Mouse (Mus musculus): Measurements from ENCODE around the gene Icam1. TPM values are rescaled to one million over a fixed set of nuclear protein-coding genes. Genes with fewer than 3 reads are reported as not detected.

Gene Icam1
- polyA plus RNA-seq, 1 experiment from 2014 or later, result 9.5 TPM

DNA sequence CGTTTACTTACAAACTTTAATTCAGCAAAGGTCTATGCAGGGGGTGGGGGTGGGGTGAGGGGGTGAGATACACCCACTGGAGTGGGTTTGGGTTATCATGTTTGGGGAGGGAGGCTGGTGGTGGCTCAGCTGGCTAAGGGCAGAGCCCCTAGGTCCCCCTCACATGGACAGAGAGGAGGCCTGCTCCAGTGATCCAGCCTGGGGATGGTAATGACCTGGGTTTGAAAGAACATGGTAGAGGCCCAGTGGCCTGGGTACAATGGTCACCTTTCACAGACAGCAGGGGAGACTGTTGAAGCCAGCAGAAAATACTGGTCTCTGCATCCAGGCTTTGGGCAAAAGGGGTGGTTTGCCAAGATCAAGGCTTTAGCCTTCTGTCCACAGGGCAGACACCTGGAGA, 58.4 kb downstream of the Icam1 start:
- Histone ChIP-seq H3K9ac (ENCODE audit: low read length) (no peak overlapping the region), H3K36me3 (ENCODE audit: control insufficient read depth, insufficient read depth, low read length) (peaks cover 14% of the 10 kb centered on the region), H3K4me1 (replicated peaks; ENCODE audit: control insufficient read depth, insufficient read depth) (no peaks in the 10 kb centered on the region), H3K9me3 (ENCODE audit: control insufficient read depth, low read length) (no peaks in the 10 kb centered on the region), H3K4me3 (ENCODE audit: low read depth, low read length) (no peak overlapping the region), H3K27ac (replicated peaks) (no peak overlapping the region; the same call in 1 of the 2 replicates), H3K27me3 (ENCODE audit: control insufficient read depth, insufficient read depth, low read length) (no peaks in the 10 kb centered on the region), H3K4me2 (replicated peaks; ENCODE audit: low read depth) (no peak overlapping the region)
- DNase-seq (ENCODE audit: low spot score), result no peak
- TF ChIP-seq EP300 (optimal IDR thresholded peaks at IDR 0.05) (no peak), CTCF (IDR thresholded peaks at IDR 0.05; ENCODE audit: low read depth) (no peak)
- no peak for ATAC-seq (ENCODE audit: low FRiP score, low TSS enrichment)
- WGBS, result 67% methylated on average over 1 of the region's 1 CpGs

GRCm38 (mm10) chr9:21075625-21076024, 59.8 kb downstream of the Icam1 start:
- 83% methylated on average over 3 of the region's 3 CpGs for WGBS
- H3K36me3 ChIP-seq (ENCODE audit: control insufficient read depth, insufficient read depth, low read length), result peaks cover 13% of the 10 kb centered on the region
- no peak for ATAC-seq (ENCODE audit: low FRiP score, low TSS enrichment)

More at GRCm38 (mm10) chr9:21075625-21076024, 59.8 kb downstream of the Icam1 start:
- Histone ChIP-seq H3K9ac (ENCODE audit: low read length) (no peak overlapping the region), H3K27ac (replicated peaks) (no peak overlapping the region), H3K4me2 (replicated peaks; ENCODE audit: low read depth) (no peak overlapping the region), H3K9me3 (ENCODE audit: control insufficient read depth, low read length) (no peaks in the 10 kb centered on the region), H3K4me1 (replicated peaks; ENCODE audit: control insufficient read depth, insufficient read depth) (no peaks in the 10 kb centered on the region), H3K4me3 (ENCODE audit: low read depth, low read length) (no peak overlapping the region), H3K27me3 (ENCODE audit: control insufficient read depth, insufficient read depth, low read length) (no peaks in the 10 kb centered on the region)
- no peak for DNase-seq (ENCODE audit: low spot score)
- no peak for TF ChIP-seq CTCF (IDR thresholded peaks at IDR 0.05; ENCODE audit: low read depth)
- TF ChIP-seq EP300 (optimal IDR thresholded peaks at IDR 0.05), result no peak

MicroRNA genes within 50 kb of the gene (microRNA counts, 519-probe panel; counts per million panel counts)
- not detected for microRNA mmu-miR-1900

Small RNA genes within 50 kb of the gene (microRNA-seq; reads per million reads assigned to microRNA genes)
- gene Mir1900, result not detected
- gene Mir7082, result not detected

Other genes with a start within 250 kb of the Icam1 start
- 2.4 and 2.6 TPM in 2 replicates for gene Col5a3, start 200.9 kb upstream of the Icam1 start, polyA plus RNA-seq (2015; fragmentation: Nextera tagmentation; extraction: Ambion mirVana)
- gene Rdh8, start 197.5 kb upstream of the Icam1 start, polyA plus RNA-seq (2015; fragmentation: Nextera tagmentation; extraction: Ambion mirVana), result not detected in 2 replicates
- 6.9 TPM in 2 replicates for gene A230050P20Rik, start 147.3 kb upstream of the Icam1 start, polyA plus RNA-seq (2015; fragmentation: Nextera tagmentation; extraction: Ambion mirVana)
- gene Angptl6, start 136.3 kb upstream of the Icam1 start, polyA plus RNA-seq (2015; fragmentation: Nextera tagmentation; extraction: Ambion mirVana), result 7.7 and 7.9 TPM in 2 replicates
- 32.4 and 37.3 TPM in 2 replicates for gene Ppan, start 127.8 kb upstream of the Icam1 start, polyA plus RNA-seq (2015; fragmentation: Nextera tagmentation; extraction: Ambion mirVana)
- gene Eif3g, start 117.4 kb upstream of the Icam1 start, polyA plus RNA-seq (2015; fragmentation: Nextera tagmentation; extraction: Ambion mirVana), result 215 and 221 TPM in 2 replicates
- 17.9 TPM in 2 replicates for gene Dnmt1, start 56.1 kb upstream of the Icam1 start, polyA plus RNA-seq (2015; fragmentation: Nextera tagmentation; extraction: Ambion mirVana)
- gene S1pr2, start 39.2 kb upstream of the Icam1 start, polyA plus RNA-seq (2015; fragmentation: Nextera tagmentation; extraction: Ambion mirVana), result 16.3 and 19.4 TPM in 2 replicates
- gene Mrpl4, start 13.2 kb upstream of the Icam1 start, polyA plus RNA-seq (2015; fragmentation: Nextera tagmentation; extraction: Ambion mirVana), result 87.3 and 90.2 TPM in 2 replicates
- gene Icam4, start 13.4 kb downstream of the Icam1 start, polyA plus RNA-seq (2015; fragmentation: Nextera tagmentation; extraction: Ambion mirVana), result 0.50 and 0.81 TPM in 2 replicates
- 0.15 and 0.27 TPM in 2 replicates for gene Icam5, start 16.1 kb downstream of the Icam1 start, polyA plus RNA-seq (2015; fragmentation: Nextera tagmentation; extraction: Ambion mirVana)
- not detected in 2 replicates for gene Zglp1, start 51.1 kb downstream of the Icam1 start, polyA plus RNA-seq (2015; fragmentation: Nextera tagmentation; extraction: Ambion mirVana)
- gene Gm49373, start 57.1 kb downstream of the Icam1 start, polyA plus RNA-seq (2015; fragmentation: Nextera tagmentation; extraction: Ambion mirVana), result 0.11 and 0.24 TPM in 2 replicates
- gene Fdx1l, start 57.6 kb downstream of the Icam1 start, polyA plus RNA-seq (2015; fragmentation: Nextera tagmentation; extraction: Ambion mirVana), result 39.4 and 42.3 TPM in 2 replicates
- gene Gm38431, start 76.0 kb downstream of the Icam1 start, polyA plus RNA-seq (2015; fragmentation: Nextera tagmentation; extraction: Ambion mirVana), result 0.28 and 0.86 TPM in 2 replicates
- gene Raver1, start 76.0 kb downstream of the Icam1 start, polyA plus RNA-seq (2015; fragmentation: Nextera tagmentation; extraction: Ambion mirVana), result 15.0 and 18.3 TPM in 2 replicates
- gene Tyk2, start 115.3 kb downstream of the Icam1 start, polyA plus RNA-seq (2015; fragmentation: Nextera tagmentation; extraction: Ambion mirVana), result 6.8 and 7.1 TPM in 2 replicates
- 161 TPM in 2 replicates for gene Cdc37, start 134.0 kb downstream of the Icam1 start, polyA plus RNA-seq (2015; fragmentation: Nextera tagmentation; extraction: Ambion mirVana)
- gene Pde4a, start 149.7 kb downstream of the Icam1 start, polyA plus RNA-seq (2015; fragmentation: Nextera tagmentation; extraction: Ambion mirVana), result 2.5 and 3.0 TPM in 2 replicates
- gene Keap1, start 223.4 kb downstream of the Icam1 start, polyA plus RNA-seq (2015; fragmentation: Nextera tagmentation; extraction: Ambion mirVana), result 37.2 and 40.8 TPM in 2 replicates
- 4.7 and 5.0 TPM in 2 replicates for gene S1pr5, start 232.5 kb downstream of the Icam1 start, polyA plus RNA-seq (2015; fragmentation: Nextera tagmentation; extraction: Ambion mirVana)
- gene Atg4d, start 249.3 kb downstream of the Icam1 start, polyA plus RNA-seq (2015; fragmentation: Nextera tagmentation; extraction: Ambion mirVana), result 38.6 and 41.7 TPM in 2 replicates

All from stomach, postnatal 0 days (tissue).